Mouse (Mus musculus): Measurements from ENCODE around the gene Syce3.
"Not testable (repeated sequence)": the region's sequence is repeated elsewhere in the genome, so short reads cannot be mapped to it uniquely, and the experiment has no call there.

Syce3 gene

GRCm38 (mm10) chr15:89410118-89410517, at the start of gene Syce3:
Gene Syce3 (minus strand): TSS chr15:89410503.
- DNase-seq (ENCODE audit: low read depth, low spot score) = no peak

GRCm38 (mm10) chr15:89459821-89460220, 49.5 kb upstream of the Syce3 start:
- no peak for DNase-seq (ENCODE audit: low read depth, low spot score)

GRCm38 (mm10) chr15:89458942-89459341, 48.6 kb upstream of the Syce3 start:
- no peak for DNase-seq (ENCODE audit: low read depth, low spot score)

- DNase-seq (ENCODE audit: low read depth, low spot score) = no peak
These were observed 45.3 kb upstream of the Syce3 start for GRCm38 (mm10) chr15:89455642-89456041.

DNA sequence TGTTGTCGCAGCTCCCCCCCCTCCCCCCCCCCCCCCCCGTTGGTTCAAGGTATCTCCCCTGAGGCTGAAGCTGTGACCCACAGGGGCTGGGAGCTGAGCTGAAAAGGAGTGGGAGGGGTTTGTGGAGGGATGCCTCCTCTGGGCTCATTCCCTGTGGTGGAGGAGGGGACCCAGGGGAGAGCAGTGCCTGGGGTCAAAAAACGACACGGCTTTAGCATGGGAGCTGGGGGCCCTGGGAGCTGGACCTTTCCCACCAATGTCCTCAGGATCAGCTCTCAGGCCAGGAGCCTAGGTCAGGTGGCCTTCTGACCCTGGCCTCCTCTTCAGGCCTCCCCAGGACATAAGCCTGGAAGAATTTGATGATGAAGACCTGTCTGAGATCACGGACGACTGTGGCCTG, 44.6 kb upstream of the Syce3 start:
- no peak for DNase-seq (ENCODE audit: low read depth, low spot score)

- no peak for DNase-seq (ENCODE audit: low read depth, low spot score)
These were observed 43.7 kb upstream of the Syce3 start, which contains the start of gene Mapk8ip2 for GRCm38 (mm10) chr15:89453865-89454478. Gene Mapk8ip2 (plus strand): TSS chr15:89453913.

DNA sequence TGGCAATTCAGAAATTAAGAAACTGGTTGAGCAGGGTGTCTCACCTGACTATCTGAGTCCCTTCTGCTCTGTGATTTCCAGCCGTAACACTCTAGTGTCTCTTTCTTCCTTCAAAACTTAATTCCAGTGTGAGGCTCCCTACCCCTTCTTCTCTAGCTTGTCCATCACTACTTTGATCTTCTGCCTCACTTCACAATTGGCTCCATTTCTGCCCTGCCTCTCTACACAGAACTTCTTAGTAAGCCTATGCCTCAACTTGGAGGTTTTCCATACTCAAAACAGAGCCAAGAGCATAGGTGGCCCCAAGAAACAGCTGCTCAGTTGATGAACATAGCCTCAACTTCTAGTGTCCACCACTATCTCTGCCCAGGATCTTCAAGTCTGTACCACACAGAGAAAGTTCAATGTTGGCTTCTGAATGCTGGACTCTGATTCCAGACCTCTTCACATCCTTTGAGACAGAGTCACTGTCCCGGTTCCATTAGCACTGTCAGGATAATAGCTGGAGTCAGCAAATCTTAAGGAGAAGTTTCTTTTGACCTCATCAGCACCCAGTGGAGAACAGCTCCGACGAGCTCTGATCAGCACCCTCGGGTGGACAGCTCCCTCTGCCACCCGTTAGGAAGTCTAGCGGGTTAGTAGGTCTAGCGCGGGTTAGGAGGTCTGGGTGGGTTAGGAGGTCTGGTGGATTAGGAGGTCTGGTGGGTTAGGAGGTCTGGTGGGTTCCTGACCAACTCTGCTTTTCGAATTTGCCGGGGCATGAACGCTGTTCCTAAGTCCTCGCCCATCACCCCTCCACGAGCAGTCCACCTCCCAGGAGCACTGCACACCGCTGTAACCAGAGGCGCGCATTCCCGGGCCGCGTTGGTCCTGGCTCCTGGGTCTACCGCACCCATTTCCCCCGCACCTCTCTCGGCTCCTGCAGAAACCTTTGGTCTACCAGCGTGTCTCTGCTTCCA, 42.9 kb upstream of the Syce3 start:
- no peak for DNase-seq (ENCODE audit: low read depth, low spot score)

DNA sequence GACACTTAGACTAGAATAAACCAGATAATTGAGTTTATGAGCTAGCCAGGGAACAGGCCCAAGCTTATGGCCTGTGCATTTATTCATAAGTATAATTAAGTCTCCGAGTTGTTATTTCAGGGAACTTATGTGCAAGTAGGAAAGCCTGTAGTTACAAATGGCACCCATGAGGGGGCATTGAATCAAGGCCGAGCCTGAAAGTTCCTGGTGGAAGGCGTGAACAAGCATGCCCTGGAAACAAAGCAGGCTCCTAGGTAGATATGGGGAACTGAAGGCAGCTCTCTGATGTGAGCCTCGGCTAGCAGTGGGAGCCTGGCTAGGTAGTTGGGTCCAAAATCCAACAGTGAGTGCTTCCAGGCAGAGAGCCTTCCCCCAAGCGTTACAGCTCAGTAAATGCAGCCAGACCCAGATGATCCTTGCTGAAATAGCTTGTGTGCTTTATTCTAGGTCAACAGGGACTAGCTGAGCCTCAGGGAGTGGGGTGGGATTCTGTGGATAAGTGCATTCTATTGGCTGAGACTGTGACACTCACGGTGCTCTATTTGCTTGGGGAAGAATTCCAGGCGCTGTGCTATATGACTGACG, 32.3 kb upstream of the Syce3 start:
- DNase-seq (ENCODE audit: low read depth, low spot score) = no peak

GRCm38 (mm10) chr15:89435878-89436277, 25.6 kb upstream of the Syce3 start:
- no peak for DNase-seq (ENCODE audit: low read depth, low spot score)

GRCm38 (mm10) chr15:89434136-89434535, 23.8 kb upstream of the Syce3 start:
- no peak for DNase-seq (ENCODE audit: low read depth, low spot score)

DNA sequence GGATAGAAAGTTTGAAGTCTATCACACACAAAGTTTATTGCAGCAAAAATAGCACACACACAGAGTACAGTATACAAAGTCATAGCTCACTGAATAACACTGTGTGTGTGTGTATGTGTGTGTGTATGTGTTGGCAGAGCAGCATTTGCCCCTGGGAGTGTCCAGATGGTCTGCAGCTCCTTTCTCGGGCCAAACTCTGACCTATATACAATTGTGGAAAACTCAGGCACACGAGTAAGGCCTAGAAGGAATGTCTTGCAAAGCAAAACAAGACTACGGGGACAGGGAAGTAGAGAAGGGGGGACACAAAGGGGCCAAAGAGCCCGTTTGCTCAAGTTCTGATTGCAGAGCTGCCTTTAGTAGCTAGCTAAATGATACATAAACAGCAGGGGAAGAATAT, 22.6 kb upstream of the Syce3 start:
- DNase-seq (ENCODE audit: low read depth, low spot score) = no peak

- DNase-seq (ENCODE audit: low read depth, low spot score) = no peak
These were observed 21.5 kb upstream of the Syce3 start for GRCm38 (mm10) chr15:89431806-89432205.

- no peak for DNase-seq (ENCODE audit: low read depth, low spot score)
These were observed 21.0 kb upstream of the Syce3 start for GRCm38 (mm10) chr15:89431271-89431670.

DNA sequence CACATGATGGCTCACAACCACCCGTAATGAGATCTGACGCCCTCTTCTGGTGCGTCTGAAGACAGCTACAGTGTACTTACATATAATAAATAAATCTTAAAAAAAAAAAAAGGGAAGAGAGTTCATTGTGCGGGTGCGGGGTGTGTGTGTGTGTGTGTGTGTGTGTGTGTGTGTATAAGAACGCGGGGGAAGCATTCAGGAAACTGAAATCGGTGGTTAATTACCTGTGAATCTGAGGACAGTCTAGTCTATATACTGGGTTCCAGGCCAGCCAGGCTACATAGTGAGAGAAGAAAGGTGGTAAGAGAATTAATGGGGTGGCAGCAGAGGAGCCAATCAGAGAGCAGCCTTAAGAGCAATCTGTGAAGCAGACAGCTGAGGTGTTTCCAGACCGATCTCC, 20.5 kb upstream of the Syce3 start:
- not testable (repeated sequence) for DNase-seq (ENCODE audit: low read depth, low spot score)

- DNase-seq (ENCODE audit: low read depth, low spot score) = no peak
These were observed 20.0 kb upstream of the Syce3 start for GRCm38 (mm10) chr15:89430341-89430740.

DNA sequence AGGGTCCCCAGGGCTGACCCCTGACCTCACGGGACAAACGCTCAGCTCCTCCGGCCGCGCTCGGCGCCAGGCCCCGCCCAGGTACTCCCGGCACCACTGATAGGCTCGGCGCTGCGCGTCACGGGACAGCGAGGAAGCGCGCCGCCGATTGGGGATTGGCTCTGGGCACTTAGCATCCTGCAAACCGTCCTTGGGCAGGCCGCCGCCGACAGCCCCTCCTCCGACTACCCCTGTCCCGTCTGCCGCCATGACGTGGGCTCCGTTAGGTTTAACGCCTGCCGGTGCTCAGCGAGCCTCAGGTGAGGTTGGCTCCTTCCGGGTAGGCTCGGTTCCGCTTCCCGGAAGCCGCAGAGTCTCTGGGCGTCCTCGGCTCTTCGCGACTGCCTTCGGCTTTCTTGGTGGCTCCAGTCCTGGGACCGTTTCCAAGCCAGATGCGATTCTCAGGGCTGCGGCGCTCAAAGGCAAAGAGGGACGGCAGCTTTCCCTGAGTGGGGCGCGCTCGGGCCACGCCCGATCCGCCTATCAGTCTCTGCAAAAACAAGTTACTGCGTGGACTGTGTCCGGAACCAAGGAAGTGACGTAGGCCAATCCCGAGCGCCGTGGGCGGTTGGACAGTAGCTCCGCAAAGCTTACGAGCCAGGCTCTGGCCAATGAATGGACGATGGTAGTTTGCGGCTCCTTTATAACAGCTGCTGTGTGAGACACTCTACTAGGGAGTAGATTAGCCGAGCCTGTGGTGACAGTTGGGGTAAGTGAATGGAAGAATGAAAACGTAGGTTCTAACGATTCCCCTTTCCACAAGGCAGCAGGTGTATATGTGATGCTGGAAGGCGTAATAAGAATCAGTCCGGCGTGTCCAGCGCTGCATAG, 19.3 kb upstream of the Syce3 start, which contains the start of the genes C730034F03Rik, Gm44502 and Chkb:
TSS of gene C730034F03Rik (plus strand) at position 238 of the 870 bp plus-strand sequence.
TSS of gene Gm44502 (minus strand) at position 345 of the 870 bp plus-strand sequence.
TSS of gene Chkb (minus strand) at position 557 of the 870 bp plus-strand sequence.
- peak; percentile 98 for DNase-seq (ENCODE audit: low read depth, low spot score)

GRCm38 (mm10) chr15:89428821-89429351, 18.6 kb upstream of the Syce3 start:
- no peak for DNase-seq (ENCODE audit: low read depth, low spot score)

- DNase-seq (ENCODE audit: low read depth, low spot score) = no peak
These were observed 18.0 kb upstream of the Syce3 start for GRCm38 (mm10) chr15:89428136-89428790.

GRCm38 (mm10) chr15:89426716-89427115, 16.4 kb upstream of the Syce3 start:
- no peak for DNase-seq (ENCODE audit: low read depth, low spot score)

- no peak for DNase-seq (ENCODE audit: low read depth, low spot score)
These were observed 15.4 kb upstream of the Syce3 start, which contains the start of gene Cpt1b for GRCm38 (mm10) chr15:89425711-89426121. Gene Cpt1b (minus strand): TSS chr15:89425863.

All from telencephalon, adult 2 months (tissue).